Mouse (Mus musculus) neutrophil, adult 83 days (primary cell): ENCODE data around the gene Atp6ap2. TPM values are rescaled to one million over a fixed set of nuclear protein-coding genes. Genes with fewer than 3 reads are reported as not detected.

Experiments
- total RNA-seq, 2 experiments: library from RNA; stranded (reverse); gene quantifications; one replicate each; pipeline ENCODE4 v1.2.4; 2023

Atp6ap2 gene
- 10 to 100 TPM; 89.4 to 89.5 TPM for total RNA-seq

DNA sequence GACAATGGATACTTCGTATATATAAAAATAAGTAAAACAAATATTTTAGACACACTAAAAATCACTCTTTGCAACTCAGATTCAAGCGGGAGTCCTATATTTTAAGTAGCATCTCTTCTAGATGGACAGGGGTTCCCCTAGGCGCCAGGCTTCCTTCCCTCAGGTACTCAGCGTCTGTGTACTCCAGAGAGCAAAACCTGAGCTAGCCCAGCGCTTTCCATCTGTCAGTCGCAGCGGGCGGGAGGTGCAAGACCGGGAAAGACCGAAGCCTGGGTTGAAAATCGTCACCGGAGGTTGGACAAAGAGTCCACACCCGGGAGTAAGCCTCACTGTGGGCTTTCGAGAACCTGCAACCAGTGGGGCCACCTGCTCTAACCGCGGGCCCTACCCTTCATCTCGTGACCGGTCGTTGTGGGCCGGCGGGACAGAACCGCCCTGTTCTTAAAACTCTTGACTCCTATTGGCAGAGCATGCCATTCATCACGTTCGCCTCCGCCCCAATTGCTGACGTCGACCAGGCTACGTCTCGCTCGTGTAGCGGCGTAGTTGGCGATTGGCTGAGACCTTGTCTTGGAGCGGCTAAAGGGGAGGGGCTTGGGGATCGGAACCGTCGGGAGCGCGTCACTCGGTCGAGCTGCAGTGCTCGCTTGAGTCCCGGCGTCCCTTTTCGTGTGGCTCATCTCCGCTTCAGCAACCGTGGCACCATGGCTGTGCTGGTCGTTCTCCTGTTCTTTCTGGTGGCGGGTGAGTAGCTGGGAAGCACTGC lies at the start of gene Atp6ap2:
TSS of gene Atp6ap2 (plus strand) at position 610 of the 766 bp plus-strand sequence.

Other genes with a start within 250 kb of the Atp6ap2 start
- 10 to 100 TPM; 11.0 to 19.2 TPM for gene 1810030O07Rik, start 85.9 kb downstream of the Atp6ap2 start, total RNA-seq
- 10 to 100 TPM; 31.2 to 32.6 TPM for gene Med14, start 174.3 kb downstream of the Atp6ap2 start, total RNA-seq